Mouse (Mus musculus) neural tube, embryonic 14.5 days (tissue): ENCODE data around the gene Fndc11. TPM values are rescaled to one million over a fixed set of nuclear protein-coding genes. Genes with fewer than 3 reads are reported as not detected.

ENCODE experiments used
- ATAC-seq: fragments of 200-750 bp; cut with Nextera tagmentation; 2 replicates; pipeline ENCODE4 v1.8.0; 2017; ENCODE audit warnings: low read depth, mild to moderate bottlenecking, moderate TSS enrichment, moderate library complexity
- H3K27ac ChIP-seq: fragments of 300-500 bp; sonication (generic); 2 replicates; pipeline ENCODE4 v1.5.1; 2014; ENCODE audit warnings: low read depth, mild to moderate bottlenecking, control low read depth, low read length, moderate library complexity, mixed read lengths
- H3K27me3 ChIP-seq: fragments of 300-500 bp; sonication (generic); 2 replicates; pipeline ENCODE4 v1.6.1; 2014; ENCODE audit warnings: low read length; ENCODE audit not compliant: control insufficient read depth, insufficient read depth
- H3K36me3 ChIP-seq: fragments of 300-500 bp; sonication (generic); 2 replicates; pipeline ENCODE4 v1.6.1; 2014; ENCODE audit warnings: low read length, mixed read lengths; ENCODE audit not compliant: control insufficient read depth, insufficient read depth
- H3K4me1 ChIP-seq: fragments of 300-500 bp; sonication (generic); 2 replicates; pipeline ENCODE4 v1.6.1; 2014; ENCODE audit warnings: low read length; ENCODE audit not compliant: control insufficient read depth, insufficient read depth
- H3K4me2 ChIP-seq: fragments of 300-500 bp; sonication (generic); 2 replicates; pipeline ENCODE4 v1.6.1; 2014; ENCODE audit warnings: mild to moderate bottlenecking, low read depth, low read length, control low read depth
- H3K4me3 ChIP-seq: fragments of 300-500 bp; sonication (generic); 2 replicates; pipeline ENCODE4 v1.5.1; 2014; ENCODE audit warnings: low read depth, low read length, control low read depth, mixed read lengths
- H3K9ac ChIP-seq: fragments of 300-500 bp; sonication (generic); replicated peaks from 2 replicates; pipeline ENCODE4 v1.6.1; 2014; ENCODE audit warnings: low read depth, mild to moderate bottlenecking, control low read depth, low read length, mixed read lengths
- H3K9me3 ChIP-seq: fragments of 300-500 bp; sonication (generic); 2 replicates; pipeline ENCODE4 v1.6.1; 2016; ENCODE audit warnings: low read length; ENCODE audit not compliant: control insufficient read depth
- WGBS: fragments of 180-500 bp; shearing (Covaris S2); extraction: QIAGEN DNeasy Blood & Tissue Kit; methylation state at CpG from one replicate; pipeline ENCODE4 v1.1.7; 2014; 5-methylcytosine and 5-hydroxymethylcytosine counted together
- polyA plus RNA-seq: library from polyadenylated mRNA; unstranded; fragments of >200 nt; fragmentation: Nextera tagmentation; extraction: Ambion mirVana; gene quantifications from 2 replicates; pipeline ENCODE4 v1.2.1, GENCODE M21; 2014

Fndc11 gene
- polyA plus RNA-seq, 1 experiment from 2014 or later = not detected

- Histone ChIP-seq H3K9ac (no peak overlapping the region), H3K4me2 (no peak overlapping the region), H3K4me1 (no peaks in the 10 kb centered on the region), H3K36me3 (no peaks in the 10 kb centered on the region), H3K9me3 (no peaks in the 10 kb centered on the region), H3K27me3 (no peaks in the 10 kb centered on the region), H3K27ac (no peak overlapping the region), H3K4me3 (no peak overlapping the region)
- 83% methylated on average over 9 of the region's 9 CpGs for WGBS
- no peak for ATAC-seq
Observed at GRCm38 (mm10) chr2:181206118-181206517, 13.7 kb upstream of the Fndc11 start.

- H3K4me3 ChIP-seq = peak overlapping the region; percentile 19
- peak overlapping the region; percentile 41 for H3K4me2 ChIP-seq
- WGBS = 3% methylated on average over 34 of the region's 34 CpGs
- H3K27ac ChIP-seq = no peak overlapping the region
- peaks cover 7% of the 10 kb centered on the region; the same call in 1 of the 2 replicates for H3K4me1 ChIP-seq
- H3K9me3 ChIP-seq = no peaks in the 10 kb centered on the region
- no peak overlapping the region for H3K9ac ChIP-seq
- H3K27me3 ChIP-seq = peaks cover 18% of the 10 kb centered on the region
- ATAC-seq = no peak
- H3K36me3 ChIP-seq = no peaks in the 10 kb centered on the region
Observed at GRCm38 (mm10) chr2:181212389-181213020, 7.3 kb upstream of the Fndc11 start.

- Histone ChIP-seq H3K36me3 (no peaks in the 10 kb centered on the region), H3K4me1 (peaks cover 7% of the 10 kb centered on the region; the same call in 1 of the 2 replicates), H3K4me3 (peak within 1 kb of the TSS; percentile 19), H3K4me2 (peak within 1 kb of the TSS; percentile 41), H3K9me3 (no peaks in the 10 kb centered on the region), H3K27ac (no peak within 1 kb of the TSS), H3K27me3 (peaks cover 18% of the 10 kb centered on the region), H3K9ac (no peak within 1 kb of the TSS)
- WGBS = under 1% methylated on average over 17 of the region's 17 CpGs
- no peak for ATAC-seq
Observed at GRCm38 (mm10) chr2:181213021-181213445, 6.8 kb upstream of the Fndc11 start, which contains the start of gene Srms. TSS of gene Srms (minus strand) at chr2:181213185.

- Histone ChIP-seq H3K36me3 (no peaks in the 10 kb centered on the region), H3K27me3 (peaks cover 18% of the 10 kb centered on the region), H3K9ac (no peak overlapping the region), H3K4me2 (no peak overlapping the region), H3K4me1 (peaks cover 9% of the 10 kb centered on the region), H3K4me3 (no peak overlapping the region), H3K9me3 (no peaks in the 10 kb centered on the region), H3K27ac (no peak overlapping the region)
- no peak for ATAC-seq
- WGBS = 91% methylated on average over 6 of the region's 6 CpGs
Observed at GRCm38 (mm10) chr2:181216037-181216436, 3.8 kb upstream of the Fndc11 start.

GRCm38 (mm10) chr2:181218881-181219485, 830 bp upstream of the Fndc11 start:
- H3K36me3 ChIP-seq = no peaks in the 10 kb centered on the region
- no peak overlapping the region for H3K4me2 ChIP-seq

GRCm38 (mm10) chr2:181220361-181220760, 548 bp downstream of the Fndc11 start:
- Histone ChIP-seq H3K27me3 (no peaks in the 10 kb centered on the region), H3K4me1 (peaks cover 2% of the 10 kb centered on the region; the same call in 1 of the 2 replicates), H3K9me3 (no peaks in the 10 kb centered on the region), H3K4me3 (no peak overlapping the region), H3K27ac (no peak overlapping the region), H3K4me2 (no peak overlapping the region; the same call in 1 of the 2 replicates), H3K9ac (no peak overlapping the region), H3K36me3 (no peaks in the 10 kb centered on the region)
- WGBS = 41% methylated on average over 2 of the region's 2 CpGs
- no peak for ATAC-seq

More at GRCm38 (mm10) chr2:181218881-181219485, 830 bp upstream of the Fndc11 start:
- no peaks in the 10 kb centered on the region for H3K27me3 ChIP-seq
- no peak for ATAC-seq
- WGBS = 66% methylated on average over 5 of the region's 5 CpGs
- no peaks in the 10 kb centered on the region for H3K9me3 ChIP-seq
- H3K9ac ChIP-seq = no peak overlapping the region
- no peak overlapping the region for H3K27ac ChIP-seq
- peaks cover 2% of the 10 kb centered on the region; the same call in 1 of the 2 replicates for H3K4me1 ChIP-seq
- no peak overlapping the region for H3K4me3 ChIP-seq

GRCm38 (mm10) chr2:181224994-181225393, 5.2 kb downstream of the Fndc11 start:
- peaks cover 1% of the 10 kb centered on the region; the same call in 1 of the 2 replicates for H3K4me1 ChIP-seq
- H3K4me3 ChIP-seq = no peak overlapping the region
- H3K27me3 ChIP-seq = no peaks in the 10 kb centered on the region
- no peaks in the 10 kb centered on the region for H3K36me3 ChIP-seq
- no peak overlapping the region for H3K27ac ChIP-seq
- no peak for ATAC-seq
- WGBS = 92% methylated on average over 2 of the region's 2 CpGs
- no peak overlapping the region for H3K4me2 ChIP-seq
- no peak overlapping the region for H3K9ac ChIP-seq
- no peaks in the 10 kb centered on the region for H3K9me3 ChIP-seq

GRCm38 (mm10) chr2:181227122-181227521, 7.3 kb downstream of the Fndc11 start:
- no peak overlapping the region for H3K27ac ChIP-seq
- no peaks in the 10 kb centered on the region for H3K9me3 ChIP-seq
- H3K4me3 ChIP-seq = no peak overlapping the region
- no peak overlapping the region for H3K9ac ChIP-seq
- ATAC-seq = no peak
- no peaks in the 10 kb centered on the region for H3K36me3 ChIP-seq
- 89% methylated on average over 3 of the region's 3 CpGs for WGBS
- no peaks in the 10 kb centered on the region for H3K27me3 ChIP-seq
- H3K4me2 ChIP-seq = no peak overlapping the region
- no peaks in the 10 kb centered on the region for H3K4me1 ChIP-seq

- Histone ChIP-seq H3K27ac (no peak overlapping the region), H3K36me3 (no peaks in the 10 kb centered on the region), H3K27me3 (no peaks in the 10 kb centered on the region), H3K4me1 (no peaks in the 10 kb centered on the region), H3K9ac (no peak overlapping the region), H3K4me2 (no peak overlapping the region), H3K9me3 (no peaks in the 10 kb centered on the region), H3K4me3 (no peak overlapping the region)
- ATAC-seq = no peak
- 81% methylated on average over 1 of the region's 1 CpGs for WGBS
Observed at GRCm38 (mm10) chr2:181228335-181228734, 8.5 kb downstream of the Fndc11 start.
